Mouse (Mus musculus) hindbrain, postnatal 0 days (tissue): ENCODE results near the gene Ctla2a. TPM values are rescaled to one million over a fixed set of nuclear protein-coding genes. Genes with fewer than 3 reads are reported as not detected.
"Not testable (repeated sequence)": the region's sequence is repeated elsewhere in the genome, so short reads cannot be mapped to it uniquely, and the experiment has no call there.

Experiments
- ATAC-seq: fragments of 200-750 bp; cut with Nextera tagmentation; 2 replicates; pipeline ENCODE4 v1.8.0; 2017; ENCODE audit warnings: mild to moderate bottlenecking, moderate TSS enrichment, moderate library complexity
- DNase-seq: peaks from one replicate; pipeline ENCODE4 v3.0.0-alpha.2; 2015; ENCODE audit warnings: low spot score
- H3K27ac ChIP-seq: fragments of 300-500 bp; sonication (generic); 2 replicates; pipeline ENCODE4 v1.5.1; 2014; ENCODE audit warnings: mild to moderate bottlenecking
- H3K27me3 ChIP-seq: fragments of 300-500 bp; sonication (generic); 2 replicates; pipeline ENCODE4 v1.6.1; 2014; ENCODE audit warnings: low read length, mixed read lengths; ENCODE audit not compliant: insufficient read depth
- H3K36me3 ChIP-seq: fragments of 300-500 bp; sonication (generic); 2 replicates; pipeline ENCODE4 v1.6.1; 2014; ENCODE audit warnings: low read length, mixed read lengths; ENCODE audit not compliant: insufficient read depth
- H3K4me1 ChIP-seq: fragments of 300-500 bp; sonication (generic); 2 replicates; pipeline ENCODE4 v1.6.1; 2014; ENCODE audit warnings: antibody characterized with exemption, low read length, mixed read lengths; ENCODE audit not compliant: insufficient read depth
- H3K4me2 ChIP-seq: fragments of 300-500 bp; sonication (generic); 2 replicates; pipeline ENCODE4 v1.6.1; 2014; ENCODE audit warnings: low read depth, mild to moderate bottlenecking, low read length, moderate library complexity, mixed read lengths
- H3K4me3 ChIP-seq: fragments of 300-500 bp; sonication (generic); 2 replicates; pipeline ENCODE4 v1.5.1; 2014; ENCODE audit warnings: low read length
- H3K9ac ChIP-seq: fragments of 300-500 bp; sonication (generic); replicated peaks from 2 replicates; pipeline ENCODE4 v1.6.1; 2014; ENCODE audit warnings: mild to moderate bottlenecking, low read length, moderate library complexity, mixed read lengths
- H3K9me3 ChIP-seq: fragments of 300-500 bp; sonication (generic); 2 replicates; pipeline ENCODE4 v1.6.1; 2016; ENCODE audit warnings: low read length, mixed read lengths
- CTCF ChIP-seq: IDR thresholded peaks from 2 replicates; pipeline ENCODE4 v1.5.1; 2016; ENCODE audit warnings: antibody characterized with exemption, control low read depth, low read depth
- WGBS: fragments of 180-500 bp; shearing (Covaris S2); extraction: QIAGEN DNeasy Blood & Tissue Kit; methylation state at CpG from one replicate; pipeline ENCODE4 v1.1.7; 2014; 5-methylcytosine and 5-hydroxymethylcytosine counted together
- polyA plus RNA-seq: library from polyadenylated mRNA; unstranded; fragments of >200 nt; fragmentation: Nextera tagmentation; extraction: Ambion mirVana; gene quantifications from 2 replicates; pipeline ENCODE4 v1.2.1, GENCODE M21; 2015
- total RNA-seq: library from RNA; depleted of rRNA; stranded (reverse); fragments of >200 nt; gene quantifications from 2 replicates; pipeline ENCODE4 v1.2.3, GENCODE M21; 2014; rRNA removed

Ctla2a gene
- total RNA-seq (4.3 and 15.3 TPM in 2 replicates), polyA plus RNA-seq (38.0 and 40.2 TPM in 2 replicates)

DNA sequence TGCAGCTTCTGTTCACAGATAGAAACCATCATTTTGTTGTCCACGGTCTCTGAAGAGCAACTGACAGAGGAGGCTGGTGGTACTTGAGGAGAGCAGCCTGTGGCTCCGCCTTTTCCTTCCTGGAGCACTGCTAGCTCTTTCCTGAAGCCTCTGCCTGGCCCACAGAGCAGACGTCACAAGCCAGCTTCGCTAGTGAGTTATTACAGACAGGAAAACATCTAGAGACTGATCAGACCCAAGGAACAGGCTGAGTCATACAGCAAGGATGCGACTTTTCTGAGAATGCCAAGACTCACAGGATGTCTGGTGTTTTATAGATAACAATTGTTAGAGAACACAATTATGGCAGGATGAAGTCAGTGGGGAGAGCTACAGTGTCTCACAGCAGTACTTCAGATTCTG lies at the start of gene Ctla2a, which contains the start of gene Gm49391:
Gene Ctla2a (minus strand): TSS at position 126 of the 402 bp plus-strand sequence.
Gene Gm49391 (minus strand): TSS at position 72 of the 402 bp plus-strand sequence.
- Histone ChIP-seq H3K27me3 (no peaks in the 10 kb centered on the region), H3K4me1 (no peaks in the 10 kb centered on the region), H3K27ac (no peak within 1 kb of the TSS), H3K9ac (no peak within 1 kb of the TSS), H3K36me3 (no peaks in the 10 kb centered on the region), H3K9me3 (0 out of 2 replicates have a peak, but pooled peaks cover under 1% of the 10 kb centered on the region), H3K4me2 (no peak within 1 kb of the TSS), H3K4me3 (no peak within 1 kb of the TSS)
- WGBS = 75% methylated on average over 5 of the region's 5 CpGs
- DNase-seq (no peak), ATAC-seq (no peak)
- TF ChIP-seq CTCF = no peak

DNA sequence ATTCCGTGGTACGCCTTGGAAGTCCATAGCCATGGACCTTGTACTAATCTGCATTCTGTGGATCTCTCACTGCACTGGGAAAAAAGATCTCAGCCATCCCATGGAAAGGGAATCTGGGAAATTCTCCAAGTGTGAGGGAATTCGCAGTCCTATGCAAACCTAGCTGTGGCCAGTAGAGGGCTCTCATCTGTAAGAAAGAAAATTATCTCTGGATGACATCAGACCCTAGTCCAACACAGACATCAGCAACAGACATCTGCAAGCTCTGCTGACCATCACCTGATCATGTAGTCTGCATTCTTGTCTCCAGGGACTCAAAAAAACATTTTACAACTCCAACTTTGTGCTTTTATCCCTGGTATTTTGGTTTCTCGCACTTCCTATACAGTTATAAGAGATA lies 35.9 kb upstream of the Ctla2a start:
- H3K27me3 ChIP-seq, H3K4me1 ChIP-seq, H3K9ac ChIP-seq, H3K4me3 ChIP-seq, H3K27ac ChIP-seq, H3K4me2 ChIP-seq, H3K9me3 ChIP-seq, ATAC-seq, DNase-seq, H3K36me3 ChIP-seq: not testable (repeated sequence)
- WGBS = 68% methylated on average over 4 of the region's 4 CpGs

DNA sequence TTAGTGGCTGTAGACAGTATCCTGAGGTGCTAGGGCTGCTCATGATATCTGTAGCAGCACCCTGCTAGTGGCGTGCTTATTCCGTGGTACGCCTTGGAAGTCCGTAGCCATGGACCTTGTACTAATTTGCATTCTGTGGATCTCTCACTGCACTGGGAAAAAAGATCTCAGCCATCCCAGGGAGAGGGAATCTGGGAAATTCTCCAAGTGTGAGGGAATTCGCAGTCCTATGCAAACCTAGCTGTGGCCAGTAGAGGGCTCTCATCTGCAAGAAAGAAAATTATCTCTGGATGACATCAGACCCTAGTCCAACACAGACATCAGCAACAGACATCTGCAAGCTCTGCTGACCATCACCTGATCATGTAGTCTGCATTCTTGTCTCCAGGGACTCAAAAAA lies 27.6 kb upstream of the Ctla2a start:
- H3K4me3 ChIP-seq, H3K36me3 ChIP-seq, ATAC-seq, DNase-seq, H3K4me2 ChIP-seq, H3K4me1 ChIP-seq, H3K27me3 ChIP-seq, H3K9ac ChIP-seq, H3K27ac ChIP-seq: not testable (repeated sequence)
- peaks cover 11% of the 10 kb centered on the region for H3K9me3 ChIP-seq
- 31% methylated on average over 4 of the region's 5 CpGs for WGBS

DNA sequence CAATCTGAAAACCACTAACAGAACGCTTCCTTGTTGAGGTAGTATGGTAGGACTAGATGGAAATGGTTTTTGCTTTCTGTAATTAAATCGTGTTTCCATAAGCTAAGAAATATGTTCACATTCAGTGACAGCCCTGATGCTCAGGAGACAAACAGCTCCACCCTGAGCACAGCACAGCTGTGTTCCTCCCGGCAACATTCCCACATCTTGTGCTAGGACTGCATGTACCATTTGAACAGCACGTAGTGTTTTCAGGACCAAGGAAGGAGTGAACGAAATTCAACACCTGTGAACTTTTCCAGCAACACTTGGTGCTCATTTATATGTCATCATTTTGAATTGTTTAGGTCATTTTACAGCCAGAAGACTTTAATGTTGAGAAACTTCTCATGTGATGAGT lies 25.3 kb upstream of the Ctla2a start:
- TF ChIP-seq CTCF = no peak
- Histone ChIP-seq H3K27ac (no peak overlapping the region), H3K36me3 (no peaks in the 10 kb centered on the region), H3K9me3 (peaks cover 13% of the 10 kb centered on the region), H3K4me2 (no peak overlapping the region), H3K9ac (no peak overlapping the region), H3K27me3 (no peaks in the 10 kb centered on the region), H3K4me1 (no peaks in the 10 kb centered on the region), H3K4me3 (no peak overlapping the region)
- DNase-seq = no peak
- no peak for ATAC-seq
- 68% methylated on average over 5 of the region's 5 CpGs for WGBS

DNA sequence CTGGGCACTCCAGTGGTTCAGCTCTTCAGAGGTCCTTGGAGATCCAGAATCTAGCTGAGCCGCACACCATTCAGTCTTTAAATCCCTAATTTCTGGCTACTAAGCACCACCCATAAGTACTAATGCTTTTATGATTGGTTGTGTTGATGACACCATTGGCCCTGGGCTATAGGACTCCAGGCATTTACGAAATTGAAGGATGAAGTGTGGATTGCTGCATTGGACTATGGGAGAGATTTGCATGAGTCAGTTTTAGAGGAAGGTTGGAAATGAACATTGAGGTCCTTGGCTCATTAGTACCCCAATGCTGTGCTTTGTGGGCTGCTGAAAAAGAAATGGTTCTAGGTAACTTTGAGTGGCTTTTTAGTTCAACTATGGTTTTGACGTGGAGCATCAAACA lies 5.5 kb upstream of the Ctla2a start, which contains the start of gene Tpbpa:
Gene Tpbpa (minus strand): TSS at position 101 of the 400 bp plus-strand sequence.
- not testable (repeated sequence) for H3K4me2 ChIP-seq, H3K4me3 ChIP-seq, H3K9ac ChIP-seq, ATAC-seq, H3K4me1 ChIP-seq, H3K9me3 ChIP-seq, H3K27ac ChIP-seq, H3K27me3 ChIP-seq, DNase-seq, H3K36me3 ChIP-seq
- 77% methylated on average over 3 of the region's 3 CpGs for WGBS

DNA sequence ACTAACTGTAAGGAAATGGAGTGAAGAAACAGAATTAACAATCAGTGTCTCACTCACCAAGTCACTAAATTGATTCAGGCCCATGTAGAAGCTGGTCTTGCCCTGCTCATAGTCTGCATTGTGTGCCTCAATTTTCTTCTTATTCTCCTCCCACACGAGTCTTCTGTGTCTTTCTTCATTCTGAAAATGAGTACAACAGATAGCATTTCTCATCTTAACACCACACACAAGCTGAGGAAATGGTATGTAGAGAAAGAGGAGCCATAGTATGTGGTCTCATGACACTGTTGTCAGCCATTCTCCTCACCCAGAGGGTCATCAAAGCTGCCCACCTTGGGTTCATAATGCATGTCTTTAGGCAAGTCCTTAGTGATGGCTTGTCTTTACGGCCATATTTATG lies 935 bp downstream of the Ctla2a start, which contains the start of gene Gm49393:
Gene Gm49393 (minus strand): TSS at position 101 of the 400 bp plus-strand sequence.
- H3K4me1 ChIP-seq, H3K9me3 ChIP-seq, H3K4me2 ChIP-seq, H3K9ac ChIP-seq, ATAC-seq, H3K27me3 ChIP-seq, H3K36me3 ChIP-seq, H3K27ac ChIP-seq, DNase-seq, H3K4me3 ChIP-seq: not testable (repeated sequence)
- WGBS = 75% methylated on average over 2 of the region's 2 CpGs

DNA sequence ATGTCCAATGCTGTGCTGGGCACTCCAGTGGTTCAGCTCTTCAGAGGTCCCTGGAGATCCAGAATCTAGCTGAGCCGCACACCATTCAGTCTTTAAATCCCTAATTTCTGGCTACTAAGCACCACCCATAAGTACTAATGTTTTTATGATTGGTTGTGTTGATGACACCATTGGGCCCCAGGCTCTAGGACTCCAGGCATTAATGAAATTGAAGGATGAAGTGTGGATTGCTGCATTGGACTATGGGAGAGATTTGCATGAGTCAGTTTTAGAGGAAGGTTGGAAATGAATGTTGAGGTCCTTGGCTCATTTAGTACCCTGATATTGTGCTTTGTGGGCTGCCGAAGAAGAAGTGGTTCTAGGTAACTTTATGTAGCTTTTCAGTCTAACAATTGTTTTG lies 31.6 kb downstream of the Ctla2a start, which contains the start of gene Tpbpb:
Gene Tpbpb (minus strand): TSS at position 101 of the 400 bp plus-strand sequence.
- 85% methylated on average over 2 of the region's 2 CpGs for WGBS
- not testable (repeated sequence) for H3K4me1 ChIP-seq, ATAC-seq

More for the DNA sequence above, 31.6 kb downstream of the Ctla2a start, which contains the start of gene Tpbpb:
- not testable (repeated sequence) for DNase-seq, H3K4me3 ChIP-seq, H3K9ac ChIP-seq, H3K4me2 ChIP-seq, H3K9me3 ChIP-seq, H3K27me3 ChIP-seq, H3K36me3 ChIP-seq, H3K27ac ChIP-seq
